Mouse (Mus musculus) spleen, adult 2 months (tissue): Measurements from ENCODE around the gene Pdk1. TPM values are rescaled to one million over a fixed set of nuclear protein-coding genes. Genes with fewer than 3 reads are reported as not detected.
"Not testable (repeated sequence)": the region's sequence is repeated elsewhere in the genome, so short reads cannot be mapped to it uniquely, and the experiment has no call there.

Experiments
- DNase-seq, 2 experiments: peaks; one replicate each; pipeline versions ENCODE4 v3.0.0 to v3.0.0-alpha.2; 2012 to 2021; ENCODE audit warnings: low spot score in 2 of 2, low read depth in 1 of 2
- H3K27ac ChIP-seq: fragments of 200-500 bp; 2 replicates; pipeline ENCODE4 v1.5.1; 2012; ENCODE audit warnings: low read length, inconsistent platforms; ENCODE audit not compliant: insufficient read depth
- H3K27me3 ChIP-seq: fragments of 200-500 bp; 2 replicates; pipeline ENCODE4 v1.6.1; 2012; ENCODE audit warnings: mild to moderate bottlenecking, moderate library complexity, low read length, inconsistent platforms; ENCODE audit not compliant: control insufficient read depth, insufficient read depth
- H3K36me3 ChIP-seq: fragments of 200-500 bp; 2 replicates; pipeline ENCODE4 v1.6.1; 2012; ENCODE audit warnings: mild to moderate bottlenecking, low read length, inconsistent platforms; ENCODE audit not compliant: control insufficient read depth, insufficient read depth
- H3K4me1 ChIP-seq: fragments of 200-500 bp; 2 replicates; pipeline ENCODE4 v1.6.1; 2011; ENCODE audit warnings: inconsistent platforms; ENCODE audit not compliant: control insufficient read depth, insufficient read depth, insufficient read length
- H3K4me3 ChIP-seq: fragments of 200-500 bp; 2 replicates; pipeline ENCODE4 v1.5.1; 2011; ENCODE audit warnings: mild to moderate bottlenecking, inconsistent platforms; ENCODE audit not compliant: insufficient read depth, insufficient read length; ENCODE audit errors: extremely low read depth
- CTCF ChIP-seq: fragments of 200-500 bp; IDR thresholded peaks from 2 replicates; pipeline ENCODE4 v1.5.1; 2011; ENCODE audit warnings: mild to moderate bottlenecking, inconsistent platforms; ENCODE audit not compliant: insufficient read depth, insufficient read length, insufficient replicate concordance; ENCODE audit errors: extremely low read depth
- POLR2A ChIP-seq: fragments of 200-500 bp; IDR thresholded peaks from 2 replicates; pipeline ENCODE4 v1.6.1; 2011; ENCODE audit warnings: low read depth, low read length, inconsistent platforms
- WGBS: fragments of 180-500 bp; shearing (Covaris S2); methylation state at CpG from one replicate; pipeline ENCODE4 v1.1.7; 2018; 5-methylcytosine and 5-hydroxymethylcytosine counted together
- polyA plus RNA-seq: library from polyadenylated mRNA; depleted of rRNA; stranded (reverse); fragments of >200 nt; gene quantifications from 2 replicates; pipeline ENCODE4 v1.2.3, GENCODE M21; 2012

The Pdk1 gene
- polyA plus RNA-seq, 1 experiment: 14.1 TPM

DNA sequence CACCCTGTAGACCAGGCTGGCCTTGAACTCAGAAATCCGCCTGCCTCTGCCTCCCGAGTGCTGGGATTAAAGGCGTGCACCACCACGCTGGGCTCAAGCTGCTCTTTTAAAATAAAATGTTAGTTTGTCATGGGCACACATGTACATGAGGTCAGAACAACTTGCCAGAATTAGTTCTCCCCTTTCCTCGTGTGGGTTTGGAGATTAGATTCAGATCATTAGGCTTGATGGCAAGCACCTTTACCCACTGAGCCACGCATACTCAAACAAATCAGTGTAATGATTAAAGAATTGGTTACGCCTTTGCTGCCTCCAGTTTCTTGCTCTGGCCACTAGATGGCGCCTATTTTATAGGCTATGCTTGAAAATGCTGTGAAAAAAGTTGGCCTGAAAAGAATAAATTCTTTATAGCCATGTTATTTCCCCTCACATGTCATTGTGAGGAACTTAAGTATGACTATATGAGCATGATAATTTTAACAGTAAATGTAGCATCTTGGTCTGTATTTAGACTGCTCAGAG lies 25.4 kb downstream of the Pdk1 start:
- H3K36me3 ChIP-seq: peaks cover 18% of the 10 kb centered on the region
- TF ChIP-seq CTCF (peak; percentile 27; the same call in 1 of the 2 replicates), POLR2A (no peak)
- H3K4me3 ChIP-seq: no peak overlapping the region
- DNase-seq: peak in 1 of 2 experiments; percentile 7
- H3K27ac ChIP-seq: no peak overlapping the region
- H3K4me1 ChIP-seq: no peaks in the 10 kb centered on the region
- H3K27me3 ChIP-seq: no peaks in the 10 kb centered on the region
- 63% methylated on average over 8 of the region's 8 CpGs for WGBS

DNA sequence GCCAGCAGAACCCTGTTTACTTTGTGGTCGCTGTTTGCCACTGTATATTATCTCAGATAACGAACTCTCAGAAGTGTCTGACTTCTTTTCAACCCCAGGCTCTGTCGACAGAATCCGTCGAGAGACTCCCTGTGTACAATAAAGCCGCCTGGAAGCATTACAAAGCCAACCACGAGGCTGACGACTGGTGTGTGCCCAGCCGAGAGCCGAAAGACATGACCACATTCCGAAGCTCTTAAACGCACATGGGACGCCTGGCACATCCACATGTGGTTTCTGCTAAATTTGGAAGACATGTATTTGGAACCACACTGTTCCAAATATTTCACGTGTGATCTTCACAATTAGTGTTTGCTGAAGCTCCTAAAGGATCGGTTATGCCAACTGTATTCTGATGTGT lies 26.9 kb downstream of the Pdk1 start:
- DNase-seq: no peak
- Histone ChIP-seq H3K4me1 (no peaks in the 10 kb centered on the region), H3K27ac (no peak overlapping the region), H3K4me3 (no peak overlapping the region), H3K36me3 (peaks cover 15% of the 10 kb centered on the region), H3K27me3 (no peaks in the 10 kb centered on the region)
- WGBS: 93% methylated on average over 15 of the region's 15 CpGs
- no peak for TF ChIP-seq CTCF
- TF ChIP-seq POLR2A: no peak

DNA sequence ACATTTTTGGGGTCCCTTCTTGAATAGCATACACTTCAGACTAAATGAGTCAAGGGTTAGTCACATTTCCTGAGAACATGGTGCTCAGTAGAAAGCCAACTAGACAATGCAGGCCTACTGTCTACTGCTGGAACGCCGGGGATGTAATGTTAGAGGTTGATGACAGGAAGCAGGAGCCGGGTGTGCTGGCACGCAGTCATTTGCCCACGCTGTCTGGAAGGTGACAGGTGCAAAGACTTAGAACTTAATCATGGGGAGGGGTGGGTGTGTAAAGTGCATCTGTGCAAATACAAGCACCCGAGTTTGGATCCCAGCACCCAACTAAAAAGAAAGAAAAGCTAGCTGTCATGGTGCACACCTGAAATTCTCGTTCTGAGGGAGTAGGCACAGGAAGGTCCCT lies 32.1 kb downstream of the Pdk1 start:
- H3K27me3 ChIP-seq: no peaks in the 10 kb centered on the region
- TF ChIP-seq POLR2A (no peak), CTCF (no peak)
- H3K36me3 ChIP-seq: peaks cover 7% of the 10 kb centered on the region
- no peak overlapping the region for H3K27ac ChIP-seq
- 77% methylated on average over 7 of the region's 7 CpGs for WGBS
- DNase-seq: no peak
- no peak overlapping the region for H3K4me3 ChIP-seq
- no peaks in the 10 kb centered on the region for H3K4me1 ChIP-seq

DNA sequence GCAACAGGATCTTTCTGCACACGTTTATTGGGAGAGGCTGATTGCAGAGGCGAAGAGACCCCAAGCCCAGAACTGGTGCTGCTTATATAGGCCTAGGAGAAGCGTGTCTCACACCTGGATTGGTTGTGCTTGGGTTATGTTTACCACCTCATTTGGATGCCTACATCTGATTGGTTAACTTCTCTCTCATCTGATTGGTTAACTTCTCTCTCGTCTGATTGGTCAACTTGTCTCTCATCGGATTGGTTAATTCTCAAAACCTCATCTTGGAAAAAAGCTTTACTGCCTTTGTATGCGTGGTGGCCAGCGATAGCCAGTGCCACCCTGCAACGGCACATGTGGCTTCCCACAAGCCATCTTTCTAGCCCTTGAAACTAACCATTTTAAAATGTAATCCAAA lies 33.3 kb downstream of the Pdk1 start:
- not testable (repeated sequence) for H3K4me1 ChIP-seq, DNase-seq, H3K27ac ChIP-seq, H3K36me3 ChIP-seq, H3K4me3 ChIP-seq, H3K27me3 ChIP-seq
- WGBS: 93% methylated on average over 8 of the region's 8 CpGs

DNA sequence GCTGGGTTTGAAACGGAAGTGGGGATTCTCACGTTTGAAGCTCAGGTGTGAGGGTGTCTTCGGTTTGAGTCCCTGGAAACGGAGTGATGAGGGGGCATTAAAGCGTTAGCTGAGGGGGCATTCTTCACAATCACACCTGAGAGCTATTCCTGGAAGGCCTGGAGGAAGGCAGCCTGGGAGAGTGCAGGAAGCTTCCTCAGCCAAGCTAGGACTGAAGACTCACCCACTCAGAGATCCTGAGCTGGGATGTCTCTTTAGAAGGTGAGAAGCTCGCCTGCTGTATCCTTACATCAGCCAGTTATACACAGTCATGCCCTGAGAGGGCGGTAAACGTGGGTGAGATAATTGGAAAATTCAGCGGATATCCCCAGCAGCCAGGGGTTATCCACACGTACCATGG lies 40.9 kb downstream of the Pdk1 start:
- H3K36me3 ChIP-seq: no peaks in the 10 kb centered on the region
- TF ChIP-seq CTCF (no peak), POLR2A (no peak)
- no peak overlapping the region for H3K4me3 ChIP-seq
- DNase-seq: no peak
- WGBS: 79% methylated on average over 10 of the region's 10 CpGs
- H3K27me3 ChIP-seq: no peaks in the 10 kb centered on the region
- no peak overlapping the region for H3K27ac ChIP-seq
- no peaks in the 10 kb centered on the region for H3K4me1 ChIP-seq

DNA sequence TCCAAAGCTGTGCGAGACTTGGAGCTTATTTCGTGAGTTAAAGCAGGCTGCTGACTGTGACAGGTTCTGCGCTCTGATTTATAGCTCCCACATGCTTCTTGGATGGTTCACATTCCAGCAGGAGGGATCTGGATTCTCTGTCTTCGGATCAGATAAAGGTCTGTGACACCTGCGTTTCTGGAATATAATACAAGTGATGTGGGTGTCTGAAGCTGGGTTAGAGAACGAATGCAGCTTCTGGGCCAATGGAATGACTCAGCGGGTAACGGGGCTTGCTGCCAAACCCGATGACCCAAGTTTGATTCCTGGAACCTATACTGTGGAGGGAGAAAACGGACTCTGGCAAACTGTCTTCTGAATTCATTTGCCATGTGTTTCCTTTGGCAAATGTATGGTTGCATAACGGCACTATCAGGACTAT lies 46.2 kb downstream of the Pdk1 start:
- Histone ChIP-seq H3K27me3 (no peaks in the 10 kb centered on the region), H3K4me3 (no peak overlapping the region), H3K27ac (no peak overlapping the region), H3K4me1 (no peaks in the 10 kb centered on the region), H3K36me3 (no peaks in the 10 kb centered on the region)
- 71% methylated on average over 11 of the region's 11 CpGs for WGBS
- no peak for DNase-seq
- TF ChIP-seq CTCF (no peak), POLR2A (no peak)

DNA sequence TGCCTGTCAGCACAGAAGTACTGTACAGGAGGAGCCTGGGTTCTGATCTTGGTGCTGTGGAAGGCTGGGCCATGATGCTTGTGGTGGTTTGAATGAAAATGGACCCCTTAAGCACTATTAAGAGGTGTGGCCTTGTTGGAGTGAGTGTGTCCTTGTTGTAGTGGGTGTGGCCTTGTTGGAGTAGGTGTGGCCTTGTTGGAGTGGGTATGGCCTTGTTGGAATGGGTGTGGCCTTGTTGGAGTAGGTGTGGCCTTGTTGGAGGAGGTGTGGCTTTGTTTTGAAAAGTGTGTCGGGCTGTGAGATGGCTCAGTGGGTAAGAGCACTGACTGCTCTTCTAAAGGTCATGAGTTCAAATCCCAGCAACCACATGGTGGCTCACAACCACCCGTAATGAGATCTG lies 51.9 kb downstream of the Pdk1 start:
- H3K36me3 ChIP-seq, H3K27me3 ChIP-seq, H3K27ac ChIP-seq, H3K4me1 ChIP-seq, DNase-seq, H3K4me3 ChIP-seq: not testable (repeated sequence)
- WGBS: 92% methylated on average over 2 of the region's 2 CpGs
